Mouse (Mus musculus): ENCODE results near the gene Cfap221. TPM values are rescaled to one million over a fixed set of nuclear protein-coding genes. Genes with fewer than 3 reads are reported as not detected.
A peak's percentile ranks its signal among the peaks of the same experiment; 100 is the strongest.

The Cfap221 gene
- total RNA-seq, 1 experiment = not detected

DNA sequence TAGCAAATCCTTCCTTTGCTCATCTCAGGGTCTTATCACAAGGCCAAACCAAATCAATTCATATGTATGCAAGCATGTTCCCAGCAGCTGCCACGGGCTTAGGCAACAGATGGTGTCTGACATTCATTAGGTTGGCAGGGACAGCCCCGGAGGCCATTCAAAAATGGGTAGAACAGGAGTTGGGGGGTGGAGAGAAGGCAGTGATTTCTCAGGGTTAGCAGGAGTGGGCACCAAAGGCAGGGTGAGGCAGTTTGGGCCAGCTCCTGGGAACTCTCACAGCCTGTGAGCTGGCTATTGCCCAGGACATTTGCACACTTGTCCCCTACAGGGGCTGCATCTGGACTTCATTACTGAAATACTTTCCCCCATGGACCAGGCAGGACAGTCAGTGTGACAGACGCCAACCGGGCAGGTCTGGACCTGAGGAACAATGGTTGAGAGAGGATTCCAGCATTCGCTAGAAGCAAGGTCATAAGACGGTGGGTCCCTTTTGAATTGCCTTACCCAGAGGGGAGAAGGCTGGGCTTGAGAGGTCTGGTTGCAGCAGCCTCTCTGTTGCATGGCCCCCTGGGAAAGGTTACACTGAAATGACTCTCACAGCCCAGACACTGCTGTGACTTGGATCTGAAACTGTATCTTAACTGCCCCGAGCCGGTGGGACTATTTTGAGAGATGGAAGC, 94.3 kb downstream of the Cfap221 start:
- Histone ChIP-seq H3K9ac (ENCODE audit: insufficient read depth, low read depth, low read length, poor library complexity, severe bottlenecking) (no peak overlapping the region), H3K4me1 (ENCODE audit: control insufficient read depth in 2 of 2, insufficient read depth in 2 of 2, low read length in 2 of 2, poor library complexity in 1 of 2) (no peaks in the 10 kb centered on the region), H3K9me3 (ENCODE audit: control insufficient read depth, insufficient read depth, low read depth, low read length) (no peaks in the 10 kb centered on the region), H3K4me3 (ENCODE audit: insufficient read depth in 1 of 2, low read depth in 1 of 2, low read length in 2 of 2, poor library complexity in 1 of 2, severe bottlenecking in 1 of 2) (no peak overlapping the region), H3K36me3 (ENCODE audit: control insufficient read depth, insufficient read depth, low read length, poor library complexity, severe bottlenecking) (no peaks in the 10 kb centered on the region), H3K27ac (ENCODE audit: insufficient read depth, low read depth, low read length, poor library complexity, severe bottlenecking) (no peak overlapping the region)
- DNase-seq (ENCODE audit: low read depth, low spot score) = no peak
- TF ChIP-seq CHD2 (IDR thresholded peaks at IDR 0.05; ENCODE audit: low read depth, low read length) (no peak), ZC3H11A (IDR thresholded peaks at IDR 0.05; ENCODE audit: borderline replicate concordance, low read depth, low read length) (no peak), HCFC1 (IDR thresholded peaks at IDR 0.05; ENCODE audit: borderline replicate concordance, insufficient read depth, low read length) (no peak), MAFK (IDR thresholded peaks at IDR 0.05; ENCODE audit: insufficient read depth, low read depth, low read length) (no peak), ZNF384 (IDR thresholded peaks at IDR 0.05; ENCODE audit: low read depth, low read length) (no peak)
- in situ Hi-C loops (cut with MboI; ENCODE audit: low sequenced_read_pairs in 2 of 2, unreplicated experiment in 2 of 2) = no loop called here

- no peak overlapping the region for H3K9ac ChIP-seq (ENCODE audit: insufficient read depth, low read depth, low read length, poor library complexity, severe bottlenecking)
- DNase-seq (ENCODE audit: low read depth, low spot score) = no peak
- TF ChIP-seq ZNF384 (IDR thresholded peaks at IDR 0.05; ENCODE audit: low read depth, low read length) = no peak
- no peak for TF ChIP-seq CHD2 (IDR thresholded peaks at IDR 0.05; ENCODE audit: low read depth, low read length)
- H3K9me3 ChIP-seq (ENCODE audit: control insufficient read depth, insufficient read depth, low read depth, low read length) = no peaks in the 10 kb centered on the region
- H3K4me3 ChIP-seq (ENCODE audit: insufficient read depth in 1 of 2, low read depth in 1 of 2, low read length in 2 of 2, poor library complexity in 1 of 2, severe bottlenecking in 1 of 2) = no peak overlapping the region
- H3K4me1 ChIP-seq (ENCODE audit: control insufficient read depth in 2 of 2, insufficient read depth in 2 of 2, low read length in 2 of 2, poor library complexity in 1 of 2) = no peaks in the 10 kb centered on the region
- H3K27ac ChIP-seq (ENCODE audit: insufficient read depth, low read depth, low read length, poor library complexity, severe bottlenecking) = no peak overlapping the region
- in situ Hi-C loops (cut with MboI; ENCODE audit: low sequenced_read_pairs in 2 of 2, unreplicated experiment in 2 of 2) = no loop called here
- no peaks in the 10 kb centered on the region for H3K36me3 ChIP-seq (ENCODE audit: control insufficient read depth, insufficient read depth, low read length, poor library complexity, severe bottlenecking)
Observed at GRCm38 (mm10) chr1:119899195-119900123, 97.6 kb downstream of the Cfap221 start.

DNA sequence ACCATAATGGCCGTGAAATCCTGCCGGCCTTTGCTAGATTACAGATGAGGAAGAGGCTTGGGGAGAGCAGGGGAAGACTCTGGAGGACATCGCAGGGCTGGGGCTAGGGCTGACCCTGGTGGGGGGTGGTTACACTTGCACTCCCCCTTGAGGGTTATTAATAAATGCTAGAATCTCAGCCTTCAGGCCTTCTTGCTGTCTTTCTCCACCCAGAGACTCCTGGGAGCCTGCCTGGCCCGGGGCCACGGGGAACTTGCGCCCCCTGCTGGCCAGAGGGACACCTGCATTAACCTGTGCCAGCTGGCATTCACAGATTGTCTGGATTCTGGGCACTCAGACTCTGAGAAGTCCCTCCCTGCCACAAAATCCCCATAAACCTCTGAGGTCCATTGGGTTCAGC, 102.1 kb downstream of the Cfap221 start:
- Histone ChIP-seq H3K4me3 (ENCODE audit: insufficient read depth in 1 of 2, low read depth in 1 of 2, low read length in 2 of 2, poor library complexity in 1 of 2, severe bottlenecking in 1 of 2) (no peak overlapping the region), H3K9ac (ENCODE audit: insufficient read depth, low read depth, low read length, poor library complexity, severe bottlenecking) (no peak overlapping the region), H3K27ac (ENCODE audit: insufficient read depth, low read depth, low read length, poor library complexity, severe bottlenecking) (no peak overlapping the region), H3K4me1 (ENCODE audit: control insufficient read depth in 2 of 2, insufficient read depth in 2 of 2, low read length in 2 of 2, poor library complexity in 1 of 2) (no peaks in the 10 kb centered on the region), H3K9me3 (ENCODE audit: control insufficient read depth, insufficient read depth, low read depth, low read length) (no peaks in the 10 kb centered on the region), H3K36me3 (ENCODE audit: control insufficient read depth, insufficient read depth, low read length, poor library complexity, severe bottlenecking) (no peaks in the 10 kb centered on the region)
- in situ Hi-C loops (cut with MboI; ENCODE audit: low sequenced_read_pairs in 2 of 2, unreplicated experiment in 2 of 2) = no loop called here
- TF ChIP-seq ZC3H11A (IDR thresholded peaks at IDR 0.05; ENCODE audit: borderline replicate concordance, low read depth, low read length) (peak; percentile 62; the same call in 1 of the 2 replicates), ZNF384 (IDR thresholded peaks at IDR 0.05; ENCODE audit: low read depth, low read length) (no peak)
- peak; percentile 44 for DNase-seq (ENCODE audit: low read depth, low spot score)

DNA sequence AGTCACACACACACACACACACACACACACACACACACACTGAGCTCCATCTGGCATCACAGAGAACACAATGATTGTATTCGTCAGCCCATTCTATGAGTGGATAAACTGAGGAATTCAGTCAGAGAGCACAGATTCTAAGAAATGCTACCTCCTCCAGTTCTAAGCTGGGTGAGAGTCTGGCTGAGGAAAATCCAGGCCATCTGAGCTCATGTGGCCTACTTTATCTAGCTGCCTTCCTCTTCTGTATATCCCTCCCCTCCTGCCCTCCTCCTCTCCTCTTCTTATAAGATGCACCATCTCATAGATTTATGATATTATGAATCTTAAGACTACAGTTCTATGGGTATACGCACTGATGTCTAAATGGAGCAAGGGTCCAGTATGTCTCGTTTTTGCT, 103.4 kb downstream of the Cfap221 start:
- TF ChIP-seq ZNF384 (IDR thresholded peaks at IDR 0.05; ENCODE audit: low read depth, low read length) (no peak), ZC3H11A (IDR thresholded peaks at IDR 0.05; ENCODE audit: borderline replicate concordance, low read depth, low read length) (no peak), CHD2 (IDR thresholded peaks at IDR 0.05; ENCODE audit: low read depth, low read length) (no peak), HCFC1 (IDR thresholded peaks at IDR 0.05; ENCODE audit: borderline replicate concordance, insufficient read depth, low read length) (no peak), MAFK (IDR thresholded peaks at IDR 0.05; ENCODE audit: insufficient read depth, low read depth, low read length) (no peak)
- Histone ChIP-seq H3K4me1 (ENCODE audit: control insufficient read depth in 2 of 2, insufficient read depth in 2 of 2, low read length in 2 of 2, poor library complexity in 1 of 2) (no peaks in the 10 kb centered on the region), H3K4me3 (ENCODE audit: insufficient read depth in 1 of 2, low read depth in 1 of 2, low read length in 2 of 2, poor library complexity in 1 of 2, severe bottlenecking in 1 of 2) (no peak overlapping the region), H3K9me3 (ENCODE audit: control insufficient read depth, insufficient read depth, low read depth, low read length) (no peaks in the 10 kb centered on the region), H3K9ac (ENCODE audit: insufficient read depth, low read depth, low read length, poor library complexity, severe bottlenecking) (no peak overlapping the region), H3K27ac (ENCODE audit: insufficient read depth, low read depth, low read length, poor library complexity, severe bottlenecking) (no peak overlapping the region), H3K36me3 (ENCODE audit: control insufficient read depth, insufficient read depth, low read length, poor library complexity, severe bottlenecking) (no peaks in the 10 kb centered on the region)
- no peak for DNase-seq (ENCODE audit: low read depth, low spot score)
- in situ Hi-C loops (cut with MboI; ENCODE audit: low sequenced_read_pairs in 2 of 2, unreplicated experiment in 2 of 2) = no loop called here
